Mouse (Mus musculus): ENCODE results near the gene Gm10436.
"Not testable (repeated sequence)": the region's sequence is repeated elsewhere in the genome, so short reads cannot be mapped to it uniquely, and the experiment has no call there.

Gene Gm10436

GRCm38 (mm10) chr12:88182008-88182407 is at the start of gene Gm10436:
Gm10436 (minus strand) TSS chr12:88182108.
- not testable (repeated sequence) for DNase-seq (ENCODE audit: low read depth)

GRCm38 (mm10) chr12:88219445-88219844 is 37.5 kb upstream of the Gm10436 start:
- DNase-seq (ENCODE audit: low read depth) = no peak

DNA sequence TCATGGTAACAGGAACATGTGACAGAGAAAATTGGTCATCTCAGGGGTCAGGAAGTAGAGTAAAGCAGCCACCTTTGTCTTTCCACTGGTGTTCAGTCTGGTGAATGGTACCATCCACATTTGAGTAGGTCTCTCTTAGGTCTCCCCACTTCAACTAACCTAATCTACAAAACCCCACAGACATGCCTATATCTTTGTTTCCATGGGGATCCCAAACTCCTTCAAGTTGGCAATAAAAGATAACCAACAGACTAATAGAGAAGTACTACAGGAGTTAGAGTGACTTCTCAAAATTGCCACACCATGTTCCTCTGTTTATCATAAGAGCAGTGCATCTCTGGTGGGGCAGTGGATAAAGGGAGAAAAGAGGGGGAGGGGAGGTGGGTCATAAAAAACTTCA is 36.2 kb upstream of the Gm10436 start:
- DNase-seq (ENCODE audit: low read depth) = not testable (repeated sequence)

DNA sequence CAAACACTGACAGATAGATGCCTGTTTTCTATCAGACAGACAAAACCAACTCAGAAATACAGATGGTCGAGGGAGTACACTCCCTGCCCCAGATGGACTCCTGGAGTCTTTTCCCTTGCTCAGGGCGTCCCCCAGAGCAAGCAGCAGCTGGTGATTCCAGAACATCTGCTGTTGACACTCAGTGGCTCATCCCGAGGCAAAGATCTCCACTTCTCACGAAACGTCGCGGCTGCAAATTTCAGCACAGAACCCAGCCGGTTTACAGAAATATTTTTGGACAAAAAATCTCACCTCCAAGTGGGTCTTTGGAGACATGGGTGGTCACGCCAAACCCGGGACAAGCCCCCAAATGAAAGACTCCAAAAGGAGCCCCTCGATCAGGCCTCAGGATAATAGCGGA is 32.7 kb upstream of the Gm10436 start:
- DNase-seq (ENCODE audit: low read depth) = no peak

DNA sequence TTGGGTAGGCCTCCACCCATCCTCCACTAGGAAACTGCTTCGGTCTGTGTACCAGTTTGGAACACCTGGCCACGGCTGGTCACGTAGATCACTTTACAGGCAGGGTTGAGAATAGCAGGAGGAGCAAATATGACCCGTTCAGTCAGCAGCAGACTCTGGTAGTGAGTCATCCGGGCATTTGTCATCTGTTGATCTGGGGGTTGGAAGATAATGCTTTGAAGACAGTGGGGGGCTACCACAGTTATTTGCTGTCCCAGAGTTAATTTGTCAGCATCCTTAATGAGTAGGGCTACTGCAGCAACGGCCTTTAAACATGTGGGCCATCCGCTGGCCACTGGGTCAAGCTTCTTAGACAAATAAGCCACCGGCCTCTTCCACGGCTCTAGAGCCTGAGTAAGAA is 29.6 kb upstream of the Gm10436 start:
- not testable (repeated sequence) for DNase-seq (ENCODE audit: low read depth)

DNA sequence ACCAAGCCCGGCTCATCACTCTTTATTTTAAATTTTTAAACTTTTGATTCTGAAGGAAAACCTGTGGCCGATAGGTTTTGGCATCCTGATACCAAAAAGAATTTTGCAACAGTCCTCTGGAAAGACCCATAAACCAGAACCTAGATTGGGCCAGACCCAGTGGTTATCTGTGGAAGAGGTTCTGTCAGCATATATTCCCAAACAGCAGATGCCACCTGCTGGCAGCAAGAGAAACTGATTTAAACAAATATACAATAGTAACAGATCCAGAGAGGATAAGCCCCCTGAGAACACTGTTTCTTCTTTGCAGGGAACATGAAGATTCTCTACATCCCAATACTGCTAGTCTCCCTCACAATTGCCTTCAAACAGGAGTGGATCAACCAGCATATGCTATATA is 20.9 kb upstream of the Gm10436 start:
- no peak for DNase-seq (ENCODE audit: low read depth)
